Mouse (Mus musculus): ENCODE data around the gene Methig1.

DNA sequence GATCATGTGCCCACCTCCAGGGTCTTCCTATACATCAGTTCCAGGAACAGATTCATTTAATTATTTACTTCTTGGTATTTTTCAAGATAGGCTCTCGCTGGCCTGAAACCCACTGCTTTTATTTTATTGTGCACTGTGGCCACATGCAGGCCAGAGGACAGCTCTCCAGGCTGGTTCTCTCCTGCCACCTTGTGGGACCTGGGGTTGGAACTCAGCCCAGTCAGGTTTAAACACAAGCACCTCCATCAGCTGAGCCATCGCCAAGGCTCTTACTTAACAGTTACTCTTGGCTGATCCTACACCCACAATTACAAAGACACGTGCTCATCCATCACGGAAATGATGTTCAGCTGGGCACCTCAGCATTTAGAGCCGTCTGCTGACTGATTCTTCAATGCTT lies 31.8 kb upstream of the Methig1 start:
- TF ChIP-seq ZNF384 (IDR thresholded peaks at IDR 0.05; ENCODE audit: low read depth, low read length), result no peak
- no peak for TF ChIP-seq ZC3H11A (IDR thresholded peaks at IDR 0.05; ENCODE audit: borderline replicate concordance, low read depth, low read length)

All from ES-E14 (cell line).